Mouse (Mus musculus): ENCODE measurements around the gene a. TPM values are rescaled to one million over a fixed set of nuclear protein-coding genes. Genes with fewer than 3 reads are reported as not detected.

Gene a
- polyA plus RNA-seq, 1 experiment from 2014 or later = 1.3 TPM

DNA sequence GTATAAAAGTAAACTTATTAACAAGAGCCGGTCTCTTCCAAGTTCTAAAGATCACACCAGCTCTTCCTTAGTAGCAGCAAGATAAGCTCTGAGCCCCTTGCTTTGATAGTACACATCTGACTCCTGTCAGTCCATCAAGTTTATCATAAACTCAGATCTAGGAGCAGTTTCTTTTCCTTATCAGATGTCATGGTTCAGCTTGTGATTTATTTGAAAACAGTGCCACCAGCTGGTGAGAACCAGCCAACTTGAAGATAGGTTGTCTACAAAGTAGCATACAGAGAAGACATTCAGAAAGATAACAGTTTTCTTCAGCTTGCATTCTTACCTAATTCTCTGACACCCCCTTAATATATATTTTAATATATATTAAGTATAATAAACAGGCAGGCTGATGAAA is 64.2 kb downstream of the a start:
- no peak for ATAC-seq (ENCODE audit: low FRiP score)
- DNase-seq (ENCODE audit: low spot score) = peak; percentile 68
- Histone ChIP-seq H3K9me3 (ENCODE audit: control insufficient read depth, low read length) (no peaks in the 10 kb centered on the region), H3K4me2 (replicated peaks; ENCODE audit: low read depth, low read length) (no peak overlapping the region), H3K27me3 (ENCODE audit: control insufficient read depth, insufficient read depth, low read length) (no peaks in the 10 kb centered on the region), H3K27ac (ENCODE audit: low read depth, low read length) (no peak overlapping the region), H3K9ac (ENCODE audit: low read depth, low read length) (no peak overlapping the region), H3K36me3 (ENCODE audit: control insufficient read depth, insufficient read depth, low read length) (no peaks in the 10 kb centered on the region), H3K4me3 (ENCODE audit: low read depth, low read length) (no peak overlapping the region), H3K4me1 (replicated peaks; ENCODE audit: control insufficient read depth, insufficient read depth, low read length) (no peaks in the 10 kb centered on the region)
- WGBS = 100% methylated on average over 1 of the region's 1 CpGs

DNA sequence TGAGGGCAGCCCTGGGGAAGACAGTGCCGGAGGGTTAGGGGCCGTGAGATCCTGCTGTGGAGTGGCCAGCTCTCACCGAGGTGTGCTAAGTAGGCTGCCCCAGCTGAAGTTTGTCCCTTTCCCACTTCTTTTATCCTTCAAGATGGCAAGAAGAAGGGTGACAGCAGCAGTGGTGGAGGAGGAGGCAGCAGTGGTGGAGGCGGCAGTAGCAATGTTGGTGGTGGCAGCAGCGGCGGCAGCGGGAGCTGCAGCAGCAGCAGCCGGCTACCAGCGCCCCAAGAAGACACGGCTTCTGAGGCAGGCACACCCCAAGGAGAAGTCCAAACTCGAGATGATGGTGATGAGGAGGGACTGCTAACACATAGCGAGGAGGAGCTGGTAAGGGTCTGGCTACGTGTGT is 72.5 kb downstream of the a start:
- WGBS = 94% methylated on average over 13 of the region's 13 CpGs
- Histone ChIP-seq H3K9ac (ENCODE audit: low read depth, low read length) (no peak overlapping the region), H3K4me1 (replicated peaks; ENCODE audit: control insufficient read depth, insufficient read depth, low read length) (no peaks in the 10 kb centered on the region), H3K27me3 (ENCODE audit: control insufficient read depth, insufficient read depth, low read length) (no peaks in the 10 kb centered on the region), H3K4me2 (replicated peaks; ENCODE audit: low read depth, low read length) (no peak overlapping the region), H3K36me3 (ENCODE audit: control insufficient read depth, insufficient read depth, low read length) (peaks cover 5% of the 10 kb centered on the region; the same call in 1 of the 2 replicates), H3K9me3 (ENCODE audit: control insufficient read depth, low read length) (no peaks in the 10 kb centered on the region), H3K27ac (ENCODE audit: low read depth, low read length) (no peak overlapping the region), H3K4me3 (ENCODE audit: low read depth, low read length) (no peak overlapping the region)
- DNase-seq (ENCODE audit: low spot score) (no peak), ATAC-seq (ENCODE audit: low FRiP score) (no peak)

DNA sequence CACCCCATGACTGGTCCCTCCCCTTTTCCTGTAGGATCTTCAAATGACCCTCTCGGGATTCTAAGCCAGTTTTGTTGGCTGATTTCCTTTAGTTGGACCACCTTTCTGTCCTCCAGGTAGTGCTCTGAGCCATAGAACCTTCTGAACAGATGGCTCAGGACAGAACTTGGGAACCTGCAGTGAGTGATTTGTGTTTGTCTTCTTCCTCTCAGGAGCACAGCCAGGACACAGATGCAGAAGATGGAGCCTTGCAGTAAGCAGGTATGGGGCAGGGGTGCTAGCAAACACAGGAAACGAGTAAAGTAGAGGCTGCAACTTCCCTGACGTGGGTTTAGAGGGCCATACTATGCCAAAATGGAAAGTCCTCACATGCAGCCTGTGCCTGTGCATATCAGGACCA is 74.5 kb downstream of the a start:
- Histone ChIP-seq H3K27me3 (ENCODE audit: control insufficient read depth, insufficient read depth, low read length) (no peaks in the 10 kb centered on the region), H3K27ac (ENCODE audit: low read depth, low read length) (no peak overlapping the region), H3K9me3 (ENCODE audit: control insufficient read depth, low read length) (no peaks in the 10 kb centered on the region), H3K4me2 (replicated peaks; ENCODE audit: low read depth, low read length) (no peak overlapping the region), H3K36me3 (ENCODE audit: control insufficient read depth, insufficient read depth, low read length) (peaks cover 11% of the 10 kb centered on the region), H3K9ac (ENCODE audit: low read depth, low read length) (no peak overlapping the region), H3K4me1 (replicated peaks; ENCODE audit: control insufficient read depth, insufficient read depth, low read length) (no peaks in the 10 kb centered on the region), H3K4me3 (ENCODE audit: low read depth, low read length) (no peak overlapping the region)
- ATAC-seq (ENCODE audit: low FRiP score) (no peak), DNase-seq (ENCODE audit: low spot score) (no peak)
- WGBS = 90% methylated on average over 3 of the region's 3 CpGs

DNA sequence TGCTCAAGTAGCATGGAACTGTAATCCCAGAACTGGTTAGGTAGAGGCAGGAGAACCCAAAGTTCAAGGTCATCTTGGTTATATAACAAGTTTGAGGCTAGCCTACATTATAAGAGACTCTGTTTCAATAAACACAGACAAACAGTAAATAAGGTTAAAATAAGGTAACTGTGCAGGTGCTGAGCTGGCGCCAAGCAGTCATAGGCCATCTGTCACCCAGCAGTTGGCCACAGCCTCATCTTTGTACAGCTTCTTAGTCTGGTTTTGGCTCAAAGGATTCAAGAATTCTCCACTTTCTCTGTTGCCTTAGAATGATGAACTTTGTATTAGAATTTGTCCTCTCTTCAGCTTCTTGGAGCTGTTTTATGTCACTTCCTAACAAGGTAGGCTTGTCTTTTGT is 76.9 kb downstream of the a start:
- WGBS = 96% methylated on average over 1 of the region's 1 CpGs
- H3K4me1 ChIP-seq (replicated peaks; ENCODE audit: control insufficient read depth, insufficient read depth, low read length) = no peaks in the 10 kb centered on the region
- no peaks in the 10 kb centered on the region for H3K9me3 ChIP-seq (ENCODE audit: control insufficient read depth, low read length)
- no peaks in the 10 kb centered on the region for H3K27me3 ChIP-seq (ENCODE audit: control insufficient read depth, insufficient read depth, low read length)
- peaks cover 14% of the 10 kb centered on the region for H3K36me3 ChIP-seq (ENCODE audit: control insufficient read depth, insufficient read depth, low read length)
- no peak overlapping the region for H3K4me2 ChIP-seq (replicated peaks; ENCODE audit: low read depth, low read length)
- DNase-seq (ENCODE audit: low spot score) (no peak), ATAC-seq (ENCODE audit: low FRiP score) (no peak)
- no peak overlapping the region for H3K27ac ChIP-seq (ENCODE audit: low read depth, low read length)
- no peak overlapping the region for H3K9ac ChIP-seq (ENCODE audit: low read depth, low read length)
- no peak overlapping the region for H3K4me3 ChIP-seq (ENCODE audit: low read depth, low read length)

DNA sequence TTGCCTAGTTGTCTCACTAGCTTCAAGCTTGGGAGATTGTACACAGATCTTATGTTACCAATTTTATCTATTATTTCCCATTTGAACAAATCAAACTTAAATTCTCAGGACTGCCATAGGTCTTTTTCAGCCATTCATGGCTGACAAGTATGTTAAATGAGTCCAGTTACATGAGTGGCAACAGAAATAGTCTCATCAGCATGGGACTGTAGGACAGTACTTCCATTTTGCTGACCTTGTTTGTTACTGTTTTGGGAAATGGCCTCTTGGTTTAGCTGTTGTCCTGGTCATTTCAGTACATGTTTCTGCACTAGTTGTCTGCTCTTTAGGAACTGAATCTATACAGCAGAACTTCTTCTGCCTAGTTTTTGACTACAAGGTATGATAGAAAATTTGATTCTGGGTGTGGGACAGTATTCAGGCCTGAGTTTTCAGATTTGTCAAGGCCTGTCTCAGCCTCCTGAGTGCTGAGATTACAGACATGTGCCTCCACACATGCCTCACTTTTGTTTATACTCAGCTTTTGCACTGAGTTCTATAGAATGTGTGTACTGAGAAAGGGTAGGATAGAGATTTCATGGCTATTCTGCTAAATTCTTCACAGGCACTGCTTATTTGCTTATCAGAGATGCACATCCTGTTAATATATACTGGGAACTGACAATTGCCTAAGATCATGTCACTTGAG is 78.9 kb downstream of the a start:
- no peak for DNase-seq (ENCODE audit: low spot score)
- Histone ChIP-seq H3K27ac (ENCODE audit: low read depth, low read length) (no peak overlapping the region), H3K27me3 (ENCODE audit: control insufficient read depth, insufficient read depth, low read length) (no peaks in the 10 kb centered on the region), H3K4me1 (replicated peaks; ENCODE audit: control insufficient read depth, insufficient read depth, low read length) (no peaks in the 10 kb centered on the region), H3K4me2 (replicated peaks; ENCODE audit: low read depth, low read length) (no peak overlapping the region), H3K9me3 (ENCODE audit: control insufficient read depth, low read length) (no peaks in the 10 kb centered on the region), H3K9ac (ENCODE audit: low read depth, low read length) (no peak overlapping the region), H3K36me3 (ENCODE audit: control insufficient read depth, insufficient read depth, low read length) (peaks cover 11% of the 10 kb centered on the region), H3K4me3 (ENCODE audit: low read depth, low read length) (no peak overlapping the region)
- ATAC-seq (ENCODE audit: low FRiP score) = no peak

DNA sequence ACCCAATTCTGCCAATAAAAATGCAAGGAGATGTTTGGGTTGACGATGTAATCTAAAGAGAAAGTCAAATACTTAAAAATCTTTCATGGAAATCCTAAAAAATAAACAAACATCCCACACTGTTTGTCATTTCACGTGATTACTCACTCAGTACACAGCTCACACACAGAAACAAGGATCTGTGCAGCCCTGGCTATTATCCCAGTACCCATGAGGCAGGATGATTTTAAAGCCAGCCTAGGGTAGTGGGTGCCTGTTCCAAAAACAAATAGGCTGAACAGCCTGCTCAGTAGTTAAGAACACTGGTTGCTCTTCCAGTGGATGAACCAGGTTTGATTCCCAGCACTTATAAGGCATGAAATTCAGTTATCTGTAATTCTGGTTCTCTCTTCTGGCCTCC is 85.4 kb downstream of the a start:
- H3K4me2 ChIP-seq (replicated peaks; ENCODE audit: low read depth, low read length) = no peak overlapping the region
- no peak for ATAC-seq (ENCODE audit: low FRiP score)
- H3K27me3 ChIP-seq (ENCODE audit: control insufficient read depth, insufficient read depth, low read length) = no peaks in the 10 kb centered on the region
- no peaks in the 10 kb centered on the region for H3K4me1 ChIP-seq (replicated peaks; ENCODE audit: control insufficient read depth, insufficient read depth, low read length)
- H3K9me3 ChIP-seq (ENCODE audit: control insufficient read depth, low read length) = no peaks in the 10 kb centered on the region
- H3K36me3 ChIP-seq (ENCODE audit: control insufficient read depth, insufficient read depth, low read length) = peaks cover 5% of the 10 kb centered on the region
- H3K27ac ChIP-seq (ENCODE audit: low read depth, low read length) = no peak overlapping the region
- no peak for DNase-seq (ENCODE audit: low spot score)
- H3K4me3 ChIP-seq (ENCODE audit: low read depth, low read length) = no peak overlapping the region
- WGBS = 90% methylated on average over 2 of the region's 2 CpGs
- H3K9ac ChIP-seq (ENCODE audit: low read depth, low read length) = no peak overlapping the region

DNA sequence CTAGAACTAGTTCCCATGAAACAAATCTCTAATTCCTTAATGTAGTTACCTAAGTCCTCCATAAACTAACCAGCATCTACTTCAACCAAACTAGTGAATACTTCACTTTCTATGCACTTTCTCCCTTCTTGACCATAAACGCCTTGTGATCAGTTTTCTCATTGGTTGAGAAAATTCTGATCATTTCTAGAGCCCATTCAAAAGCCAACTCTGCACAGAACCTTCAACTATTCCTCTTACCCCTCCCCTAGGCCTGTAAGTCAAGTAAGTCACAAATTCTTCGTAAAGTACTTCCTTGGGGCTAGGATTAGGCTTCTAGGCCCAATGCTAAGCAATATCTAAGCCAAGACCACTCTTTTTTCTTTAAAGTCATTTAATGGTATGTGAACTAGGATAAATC is 100.4 kb downstream of the a start:
- DNase-seq (ENCODE audit: low spot score) (no peak), ATAC-seq (ENCODE audit: low FRiP score) (no peak)
- H3K9ac ChIP-seq (ENCODE audit: low read depth, low read length) = peak overlapping the region; percentile 84
- H3K4me2 ChIP-seq (replicated peaks; ENCODE audit: low read depth, low read length) = peak overlapping the region; percentile 70
- H3K27ac ChIP-seq (ENCODE audit: low read depth, low read length) = no peak overlapping the region
- H3K9me3 ChIP-seq (ENCODE audit: control insufficient read depth, low read length) = no peaks in the 10 kb centered on the region
- no peaks in the 10 kb centered on the region for H3K4me1 ChIP-seq (replicated peaks; ENCODE audit: control insufficient read depth, insufficient read depth, low read length)
- no peaks in the 10 kb centered on the region for H3K27me3 ChIP-seq (ENCODE audit: control insufficient read depth, insufficient read depth, low read length)
- H3K36me3 ChIP-seq (ENCODE audit: control insufficient read depth, insufficient read depth, low read length) = peaks cover 4% of the 10 kb centered on the region
- 28% methylated on average over 2 of the region's 2 CpGs for WGBS
- H3K4me3 ChIP-seq (ENCODE audit: low read depth, low read length) = peak overlapping the region; percentile 75

DNA sequence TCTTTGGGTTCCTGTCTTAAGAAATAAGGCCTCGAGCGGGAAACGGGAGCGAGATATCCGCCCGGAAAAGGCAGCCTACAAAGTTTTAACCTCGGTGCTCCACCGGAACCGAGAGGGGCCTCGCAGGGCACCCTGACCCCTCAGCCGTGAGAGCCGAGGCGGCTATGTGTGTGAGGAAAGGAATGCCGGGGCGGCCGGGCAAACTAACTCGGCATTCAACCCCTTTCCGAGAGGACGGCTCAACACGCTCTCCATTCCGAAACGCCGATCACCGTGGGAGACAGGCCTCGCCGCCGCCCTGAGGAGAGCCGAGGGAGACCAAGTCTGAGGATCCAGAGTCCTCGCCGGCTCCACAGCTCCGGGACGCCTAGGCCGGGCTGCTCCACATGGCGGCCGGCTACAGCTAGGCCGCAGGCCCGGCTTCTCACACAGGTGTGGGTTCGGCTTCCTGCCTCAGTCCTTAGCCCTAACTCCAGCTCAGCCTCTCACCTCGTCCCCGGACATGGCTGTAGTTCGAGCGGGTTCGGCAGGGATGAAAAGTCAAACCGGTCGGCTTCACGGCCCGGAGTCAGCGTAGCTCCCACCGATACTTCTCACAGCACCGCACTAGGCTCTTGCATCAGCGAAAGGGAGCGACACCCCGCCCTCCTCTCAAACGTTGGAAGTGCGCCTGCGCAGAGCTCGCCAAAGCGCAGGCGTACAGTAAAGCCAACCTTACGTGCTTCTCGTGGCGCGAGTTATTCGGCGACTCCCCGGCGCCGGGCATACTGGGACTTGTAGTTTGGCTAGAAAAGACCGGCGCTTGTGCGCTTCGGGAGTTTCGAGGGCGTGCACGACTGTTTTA is 101.2 kb downstream of the a start, which contains the start of gene Eif2s2:
TSS of gene Eif2s2 (minus strand) at position 735 of the 844 bp plus-strand sequence.
- Histone ChIP-seq H3K4me2 (replicated peaks; ENCODE audit: low read depth, low read length) (peak within 1 kb of the TSS; percentile 70), H3K9ac (ENCODE audit: low read depth, low read length) (peak within 1 kb of the TSS; percentile 84), H3K27me3 (ENCODE audit: control insufficient read depth, insufficient read depth, low read length) (no peaks in the 10 kb centered on the region), H3K4me1 (replicated peaks; ENCODE audit: control insufficient read depth, insufficient read depth, low read length) (no peaks in the 10 kb centered on the region), H3K9me3 (ENCODE audit: control insufficient read depth, low read length) (no peaks in the 10 kb centered on the region), H3K36me3 (ENCODE audit: control insufficient read depth, insufficient read depth, low read length) (no peaks in the 10 kb centered on the region; the same call in 1 of the 2 replicates), H3K27ac (ENCODE audit: low read depth, low read length) (peak within 1 kb of the TSS; percentile 40; the same call in 1 of the 2 replicates), H3K4me3 (ENCODE audit: low read depth, low read length) (peak within 1 kb of the TSS; percentile 75)
- ATAC-seq (ENCODE audit: low FRiP score) = peak; percentile 99
- under 1% methylated on average over 75 of the region's 75 CpGs for WGBS
- DNase-seq (ENCODE audit: low spot score) = peak; percentile 98

DNA sequence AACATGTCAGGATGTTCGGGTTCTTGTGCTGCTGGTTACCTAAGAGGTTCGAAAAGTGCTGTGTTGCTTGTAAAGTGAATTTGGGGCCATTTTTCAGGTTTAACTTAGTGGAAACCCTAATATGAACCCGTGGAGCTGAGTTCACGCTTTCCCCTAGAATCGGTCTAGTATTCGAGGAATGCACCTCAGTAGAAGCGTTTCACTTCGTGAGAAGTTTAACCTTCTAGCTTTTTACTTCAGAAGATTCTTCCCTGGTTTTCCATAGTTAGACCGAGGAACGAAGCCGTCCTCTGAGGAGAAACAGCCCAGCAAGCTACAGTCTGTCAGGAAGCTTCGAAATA is 101.8 kb downstream of the a start:
- no peaks in the 10 kb centered on the region for H3K4me1 ChIP-seq (replicated peaks; ENCODE audit: control insufficient read depth, insufficient read depth, low read length)
- peak overlapping the region; percentile 75 for H3K4me3 ChIP-seq (ENCODE audit: low read depth, low read length)
- no peaks in the 10 kb centered on the region; the same call in 1 of the 2 replicates for H3K36me3 ChIP-seq (ENCODE audit: control insufficient read depth, insufficient read depth, low read length)
- H3K9ac ChIP-seq (ENCODE audit: low read depth, low read length) = peak overlapping the region; percentile 84
- no peaks in the 10 kb centered on the region for H3K27me3 ChIP-seq (ENCODE audit: control insufficient read depth, insufficient read depth, low read length)
- ATAC-seq (ENCODE audit: low FRiP score) = peak; percentile 25; the same call in 1 of the 2 replicates
- H3K9me3 ChIP-seq (ENCODE audit: control insufficient read depth, low read length) = no peaks in the 10 kb centered on the region
- 12% methylated on average over 12 of the region's 12 CpGs for WGBS
- H3K27ac ChIP-seq (ENCODE audit: low read depth, low read length) = no peak overlapping the region
- H3K4me2 ChIP-seq (replicated peaks; ENCODE audit: low read depth, low read length) = peak overlapping the region; percentile 37
- DNase-seq (ENCODE audit: low spot score) = no peak
